Mouse (Mus musculus) heart, embryonic 14.5 days (tissue): ENCODE data around the gene Sptbn4. TPM values are rescaled to one million over a fixed set of nuclear protein-coding genes. Genes with fewer than 3 reads are reported as not detected.

Experiments used
- ATAC-seq: fragments of 200-750 bp; cut with Nextera tagmentation; 2 replicates; pipeline ENCODE4 v1.8.0; 2017; ENCODE audit warnings: low read depth, moderate TSS enrichment; ENCODE audit not compliant: insufficient number of reproducible peaks, insufficient read depth, low FRiP score
- H3K27ac ChIP-seq, 2 experiments: fragments of 200-500 bp in 1 of 2; fragments of 300-500 bp in 1 of 2; sonication (generic) in 1 of 2; replicated peaks in 1 of 2; 2 replicates each; pipeline ENCODE4 v1.5.1; 2012 to 2014; ENCODE audit warnings: low read depth in 2 of 2, low read length in 2 of 2, control low read depth in 1 of 2, mild to moderate bottlenecking in 1 of 2, mixed read lengths in 1 of 2; ENCODE audit not compliant: control insufficient read depth in 1 of 2, insufficient read depth in 1 of 2
- H3K27me3 ChIP-seq: fragments of 300-500 bp; sonication (generic); 2 replicates; pipeline ENCODE4 v1.6.1; 2014; ENCODE audit warnings: mild to moderate bottlenecking, low read length, control low read depth; ENCODE audit not compliant: control insufficient read depth, insufficient read depth
- H3K36me3 ChIP-seq: fragments of 300-500 bp; sonication (generic); 2 replicates; pipeline ENCODE4 v1.6.1; 2014; ENCODE audit warnings: mild to moderate bottlenecking, control low read depth, low read length, mixed read lengths; ENCODE audit not compliant: control insufficient read depth, insufficient read depth
- H3K4me1 ChIP-seq, 2 experiments: fragments of 200-500 bp in 1 of 2; fragments of 300-500 bp in 1 of 2; sonication (generic) in 1 of 2; 2 replicates each; pipeline ENCODE4 v1.6.1; 2012 to 2014; ENCODE audit warnings: low read length in 2 of 2, control low read depth in 1 of 2, mixed read lengths in 1 of 2; ENCODE audit not compliant: control insufficient read depth in 2 of 2, insufficient read depth in 2 of 2
- H3K4me2 ChIP-seq: fragments of 300-500 bp; sonication (generic); 2 replicates; pipeline ENCODE4 v1.6.1; 2014; ENCODE audit warnings: mild to moderate bottlenecking, low read length
- H3K4me3 ChIP-seq, 2 experiments: fragments of 200-500 bp in 1 of 2; fragments of 300-500 bp in 1 of 2; sonication (generic) in 1 of 2; 2 replicates each; pipeline ENCODE4 v1.5.1; 2012 to 2014; ENCODE audit warnings: low read length in 2 of 2, mild to moderate bottlenecking in 2 of 2, control low read depth in 1 of 2, low read depth in 1 of 2, moderate library complexity in 1 of 2; ENCODE audit not compliant: control insufficient read depth in 1 of 2, insufficient read depth in 1 of 2
- H3K9ac ChIP-seq: fragments of 300-500 bp; sonication (generic); 2 replicates; pipeline ENCODE4 v1.6.1; 2014; ENCODE audit warnings: mild to moderate bottlenecking, low read length
- H3K9me3 ChIP-seq: fragments of 300-500 bp; sonication (generic); 2 replicates; pipeline ENCODE4 v1.6.1; 2016; ENCODE audit warnings: low read length, control low read depth; ENCODE audit not compliant: control insufficient read depth
- WGBS: fragments of 180-500 bp; shearing (Covaris S2); extraction: QIAGEN DNeasy Blood & Tissue Kit; methylation state at CpG from one replicate; pipeline ENCODE4 v1.1.7; 2014; 5-methylcytosine and 5-hydroxymethylcytosine counted together
- polyA plus RNA-seq: library from polyadenylated mRNA; unstranded; fragments of >200 nt; fragmentation: Nextera tagmentation; extraction: Ambion mirVana; gene quantifications from 2 replicates; pipeline ENCODE4 v1.2.1, GENCODE M21; 2014

Sptbn4 gene
- polyA plus RNA-seq, 1 experiment from 2014 or later = 0.15 TPM

DNA sequence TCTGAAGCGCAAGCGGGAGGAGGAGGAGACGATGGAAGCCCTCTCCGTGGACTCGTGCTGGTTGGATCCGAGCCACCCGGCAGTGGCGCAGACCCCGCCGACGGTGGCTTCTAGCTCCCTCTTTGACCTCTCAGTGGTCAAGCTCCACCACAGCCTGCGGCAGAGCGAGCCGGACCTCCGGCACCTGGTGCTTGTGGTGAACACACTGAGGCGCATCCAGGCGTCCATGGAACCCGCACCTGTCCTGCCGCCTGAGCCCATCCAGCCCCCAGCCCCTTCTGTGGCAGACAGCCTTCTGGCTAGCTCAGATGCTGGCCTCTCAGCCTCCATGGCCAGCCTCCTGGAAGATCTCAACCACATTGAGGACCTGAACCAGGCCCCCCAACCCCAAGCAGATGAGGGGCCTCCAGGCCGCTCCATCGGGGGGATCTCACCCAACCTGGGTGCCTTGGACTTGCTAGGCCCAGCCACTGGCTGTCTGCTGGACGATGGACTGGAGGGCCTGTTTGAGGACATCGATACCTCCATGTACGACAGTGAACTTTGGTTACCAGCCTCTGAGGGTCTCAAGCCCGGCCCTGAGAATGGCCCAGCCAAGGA lies 41.9 kb upstream of the Sptbn4 start:
- no peak for ATAC-seq
- H3K9me3 ChIP-seq = no peaks in the 10 kb centered on the region
- H3K36me3 ChIP-seq = peaks cover 16% of the 10 kb centered on the region
- peaks cover 29 to 41% of the 10 kb centered on the region in 2 experiments for H3K4me1 ChIP-seq
- no peak overlapping the region for H3K4me3 ChIP-seq
- H3K9ac ChIP-seq = peak overlapping the region; percentile 71; the same call in 1 of the 2 replicates
- 91% methylated on average over 25 of the region's 25 CpGs for whole genome bisulfite sequencing
- no peaks in the 10 kb centered on the region for H3K27me3 ChIP-seq
- H3K27ac ChIP-seq = peak overlapping the region in 1 of 2 experiments; percentile 93; a peak in 3 of 4 replicates
- H3K4me2 ChIP-seq = peak overlapping the region; percentile 62; the same call in 1 of the 2 replicates

DNA sequence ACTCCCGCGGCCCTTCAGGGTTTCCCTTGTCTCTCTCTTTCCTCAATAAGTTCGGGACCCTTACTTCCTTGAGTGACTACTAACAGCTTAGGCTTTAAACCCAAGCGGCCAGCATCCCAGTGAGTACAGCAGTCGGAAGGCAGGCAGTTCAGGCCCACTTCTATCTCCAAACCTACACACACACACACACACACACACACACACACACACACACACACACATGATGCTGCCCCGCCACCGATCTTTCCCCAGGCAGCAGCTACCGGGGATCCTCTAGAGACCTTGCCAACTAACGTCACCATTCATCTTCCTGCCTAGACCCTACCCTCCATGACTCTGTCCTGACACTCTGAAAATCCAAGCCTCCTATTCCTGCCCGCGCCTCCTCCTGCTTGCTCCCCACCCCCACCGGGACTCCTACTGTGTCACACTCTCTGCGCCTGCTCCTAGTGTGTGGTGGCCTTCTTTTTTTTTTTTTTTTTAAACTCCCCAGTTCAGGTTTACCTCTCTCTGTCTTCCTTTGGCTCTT lies 40.3 kb upstream of the Sptbn4 start:
- H3K27ac ChIP-seq = peak overlapping the region; percentile 96 to 98
- no peaks in the 10 kb centered on the region for H3K27me3 ChIP-seq
- H3K4me2 ChIP-seq = peak overlapping the region; percentile 74
- ATAC-seq = no peak
- peaks cover 16% of the 10 kb centered on the region for H3K36me3 ChIP-seq
- H3K4me3 ChIP-seq = peak overlapping the region; percentile 71 to 84
- peaks cover 29 to 41% of the 10 kb centered on the region in 2 experiments for H3K4me1 ChIP-seq
- H3K9me3 ChIP-seq = no peaks in the 10 kb centered on the region
- WGBS = 1% methylated on average over 13 of the region's 13 CpGs
- peak overlapping the region; percentile 89 for H3K9ac ChIP-seq

DNA sequence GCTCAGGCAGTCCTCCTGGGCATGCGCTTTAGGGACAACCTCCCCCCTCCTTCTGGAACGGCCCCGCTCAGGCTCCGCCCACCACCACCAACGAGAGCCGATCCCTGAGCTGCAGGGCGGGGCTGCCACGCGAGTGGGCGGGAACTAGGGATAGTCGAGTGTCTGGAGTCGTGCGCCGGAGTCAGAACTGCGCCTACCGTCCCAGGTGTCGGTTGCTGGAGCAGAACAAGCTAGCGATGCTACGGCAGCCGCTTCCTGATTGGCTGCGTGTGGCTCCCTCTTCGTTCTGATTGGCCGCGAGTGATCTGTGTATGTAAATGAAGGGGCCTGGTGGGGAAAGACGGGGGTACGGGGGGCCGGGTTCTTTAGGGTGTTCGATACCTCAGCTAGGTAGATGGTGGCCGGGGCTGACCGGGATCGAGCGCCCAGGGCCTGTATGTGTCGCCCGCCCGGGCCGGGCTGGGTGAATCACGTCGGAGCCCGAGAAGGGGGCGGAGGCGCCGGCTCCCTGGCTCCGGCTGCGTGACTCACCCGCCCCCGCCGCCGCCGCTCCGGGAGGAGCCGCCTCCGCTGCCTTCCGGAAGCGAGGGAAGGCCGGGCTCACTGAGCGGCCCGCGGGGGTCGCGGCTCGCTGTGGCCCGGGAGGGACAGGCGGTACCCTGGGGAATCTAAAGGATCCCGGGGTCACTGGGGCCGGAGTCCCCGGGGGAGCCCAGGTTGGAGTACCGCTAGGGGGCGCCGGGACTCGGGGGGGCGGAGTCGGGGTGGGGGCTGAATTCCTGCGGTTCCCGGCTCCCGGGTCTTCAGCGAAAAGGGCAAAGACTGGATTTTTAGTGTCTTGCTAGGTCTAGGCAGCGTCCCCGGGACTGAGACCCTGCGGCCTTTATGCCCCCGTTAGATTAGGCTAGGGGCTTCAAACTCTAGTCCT lies 39.5 kb upstream of the Sptbn4 start, which contains the start of gene Sertad1:
Sertad1 (plus strand) TSS at position 141 of the 928 bp plus-strand sequence.
- peak within 1 kb of the TSS; percentile 71 to 84 for H3K4me3 ChIP-seq
- peak within 1 kb of the TSS; percentile 89 for H3K9ac ChIP-seq
- peak within 1 kb of the TSS; percentile 79 for H3K4me2 ChIP-seq
- no peaks in the 10 kb centered on the region for H3K9me3 ChIP-seq
- peak; percentile 91 for ATAC-seq
- WGBS = under 1% methylated on average over 75 of the region's 80 CpGs
- peaks cover 24 to 37% of the 10 kb centered on the region in 2 experiments for H3K4me1 ChIP-seq
- H3K27ac ChIP-seq = peak within 1 kb of the TSS; percentile 96 to 98
- H3K27me3 ChIP-seq = no peaks in the 10 kb centered on the region
- H3K36me3 ChIP-seq = peaks cover 16% of the 10 kb centered on the region

DNA sequence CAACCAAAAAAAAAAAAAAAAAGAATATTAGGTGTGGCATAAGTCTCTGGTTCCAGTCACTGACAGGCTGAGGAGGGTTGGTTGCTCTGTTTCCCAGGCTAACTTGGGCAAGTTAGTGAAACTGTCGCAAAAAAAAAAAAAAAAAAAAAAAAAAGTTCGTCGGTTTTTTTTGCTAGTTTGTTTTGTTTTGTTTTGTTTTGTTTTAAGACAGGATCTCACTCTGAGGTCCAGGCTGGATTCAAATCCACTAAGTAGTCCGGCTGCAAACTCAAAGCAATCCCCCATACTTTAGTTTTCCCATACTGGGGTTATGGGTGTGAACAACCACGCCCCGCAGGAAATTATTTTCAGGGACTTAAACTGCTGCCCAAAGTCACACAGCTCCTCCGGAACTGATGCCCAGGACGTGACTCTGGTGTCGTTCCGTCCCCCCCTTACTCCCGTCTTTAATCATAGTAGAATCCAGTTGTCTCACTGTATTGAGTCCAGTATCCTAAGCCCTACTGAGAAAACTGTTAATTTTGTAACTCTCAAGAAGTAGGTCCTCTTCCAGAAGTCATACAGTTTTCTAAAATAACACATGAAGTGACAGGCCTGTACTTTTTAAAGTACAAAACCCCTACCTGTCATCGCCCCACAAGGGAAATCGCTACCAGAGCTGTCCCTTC lies 38.8 kb upstream of the Sptbn4 start:
- H3K4me3 ChIP-seq = peak overlapping the region; percentile 71 to 84
- peak overlapping the region; percentile 70 for H3K9ac ChIP-seq
- H3K4me2 ChIP-seq = peak overlapping the region; percentile 79
- 2% methylated on average over 13 of the region's 13 CpGs for WGBS
- peaks cover 21 to 32% of the 10 kb centered on the region in 2 experiments for H3K4me1 ChIP-seq
- H3K9me3 ChIP-seq = no peaks in the 10 kb centered on the region
- peak overlapping the region; percentile 96 to 98 for H3K27ac ChIP-seq
- peaks cover 16% of the 10 kb centered on the region for H3K36me3 ChIP-seq
- H3K27me3 ChIP-seq = no peaks in the 10 kb centered on the region
- ATAC-seq = no peak

DNA sequence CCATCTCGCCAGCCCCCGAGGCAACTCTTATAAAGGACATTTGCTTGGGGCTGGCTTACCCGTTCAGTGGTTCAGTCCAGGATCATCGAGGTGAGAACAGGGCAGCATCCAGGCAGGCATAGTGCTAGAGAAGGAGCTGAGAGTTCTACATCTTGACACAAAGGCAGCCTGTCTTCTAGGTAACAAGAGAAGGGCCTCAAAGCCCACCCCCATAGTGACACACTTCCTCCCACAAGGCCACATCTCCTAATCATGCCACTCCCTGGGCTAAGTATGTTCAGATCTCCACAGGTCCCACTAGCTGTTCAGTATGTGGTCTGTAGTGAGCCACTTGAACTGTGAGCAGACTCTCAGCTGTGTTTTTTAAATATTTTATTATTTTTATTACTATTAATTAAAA lies 36.4 kb upstream of the Sptbn4 start:
- H3K27ac ChIP-seq = no peak overlapping the region
- no peak overlapping the region for H3K4me3 ChIP-seq
- peaks cover 12 to 23% of the 10 kb centered on the region in 2 experiments for H3K4me1 ChIP-seq
- ATAC-seq = no peak
- 89% methylated on average over 4 of the region's 4 CpGs for WGBS
- no peak overlapping the region for H3K9ac ChIP-seq
- H3K9me3 ChIP-seq = no peaks in the 10 kb centered on the region
- peaks cover 4% of the 10 kb centered on the region; the same call in 1 of the 2 replicates for H3K36me3 ChIP-seq
- no peaks in the 10 kb centered on the region for H3K27me3 ChIP-seq
- H3K4me2 ChIP-seq = no peak overlapping the region

DNA sequence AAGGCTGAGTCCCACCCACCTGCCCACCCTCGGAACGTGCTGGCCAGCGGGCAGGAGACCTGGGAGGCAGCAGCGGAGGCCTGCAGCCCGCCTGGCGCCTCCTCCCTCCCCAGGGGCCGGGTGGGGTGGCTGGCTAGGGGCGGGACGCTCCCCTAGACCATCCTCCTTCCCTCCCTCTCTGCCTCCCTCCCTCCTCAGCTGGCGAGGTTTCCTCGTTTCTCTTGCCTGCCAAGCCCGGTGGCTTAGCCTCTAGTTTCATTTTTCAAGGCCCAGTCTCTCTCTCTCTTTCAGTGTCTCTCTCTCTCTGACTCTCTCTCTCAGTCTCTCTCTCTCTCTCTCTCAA lies 34.1 kb upstream of the Sptbn4 start:
- ATAC-seq = peak; percentile 93
- peak overlapping the region; percentile 60 for H3K9ac ChIP-seq
- WGBS = 1% methylated on average over 10 of the region's 12 CpGs

More for the DNA sequence above, 34.1 kb upstream of the Sptbn4 start:
- H3K27ac ChIP-seq = peak overlapping the region; percentile 86 to 90
- H3K4me1 ChIP-seq = peaks cover 9 to 14% of the 10 kb centered on the region in 2 experiments
- H3K4me2 ChIP-seq = peak overlapping the region; percentile 61
- H3K27me3 ChIP-seq = no peaks in the 10 kb centered on the region
- H3K4me3 ChIP-seq = peak overlapping the region; percentile 16 to 31
- no peaks in the 10 kb centered on the region for H3K9me3 ChIP-seq
- peaks cover 13% of the 10 kb centered on the region for H3K36me3 ChIP-seq
